Mouse (Mus musculus) adrenal gland, postnatal 36 days (tissue): ENCODE results near the gene Csde1. TPM values are rescaled to one million over a fixed set of nuclear protein-coding genes. Genes with fewer than 3 reads are reported as not detected.

Experiments used
- total RNA-seq, 2 experiments: library from RNA; stranded (reverse); gene quantifications; 2 replicates each; pipeline ENCODE4 v1.2.3; 2021

Gene Csde1
- total RNA-seq, 2 experiments from 2014 or later: 398 to 439 TPM

Other genes with a start within 250 kb of the Csde1 start
- gene Tshb, start 237.7 kb upstream of the Csde1 start, total RNA-seq: not detected
- not detected for gene Sycp1, start 84.3 kb upstream of the Csde1 start, total RNA-seq
- not detected for gene Nr1h5, start 56.3 kb upstream of the Csde1 start, total RNA-seq
- 10 to 100 TPM; 71.7 to 74.6 TPM for gene Sike1, start 24.7 kb upstream of the Csde1 start, total RNA-seq
- 10 to 100 TPM; 59.2 to 64.6 TPM for gene Nras, start 37.9 kb downstream of the Csde1 start, total RNA-seq
- gene Ampd1, start 53.6 kb downstream of the Csde1 start, total RNA-seq: not detected
- gene Dennd2c, start 82.2 kb downstream of the Csde1 start, total RNA-seq: 1 to 10 TPM; 1.5 to 1.7 TPM
- gene Bcas2, start 151.2 kb downstream of the Csde1 start, total RNA-seq: 10 to 100 TPM; 55.9 to 56.4 TPM